Mouse (Mus musculus): ENCODE measurements around the gene Nfatc3.

DNA sequence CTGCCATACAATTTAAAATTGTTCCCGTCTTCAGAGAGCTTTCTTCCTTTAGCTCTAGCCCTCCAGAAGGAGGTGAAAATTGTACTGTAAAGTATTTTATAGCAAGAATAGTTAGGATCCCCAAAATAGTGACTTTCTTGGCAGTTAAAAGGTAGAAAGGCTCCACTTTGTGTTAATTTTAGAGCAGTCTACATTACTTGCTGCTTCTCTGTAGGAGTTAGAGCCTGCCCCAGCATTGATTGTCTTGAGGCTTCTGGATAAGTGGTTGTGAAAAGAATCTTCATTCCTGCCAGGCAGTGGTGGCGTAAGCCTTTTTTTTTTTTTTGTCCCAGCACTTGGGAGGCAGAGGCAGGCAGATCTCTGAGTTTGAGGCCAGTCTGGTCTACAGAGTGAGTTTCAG lies 8.1 kb downstream of the Nfatc3 start:
- TF ChIP-seq CTCF (IDR thresholded peaks at IDR 0.05; ENCODE audit: control insufficient read depth, insufficient read depth, insufficient read length) (no peak), MAX (IDR thresholded peaks at IDR 0.05) (no peak), USF1 (IDR thresholded peaks at IDR 0.05; ENCODE audit: low read depth) (no peak), FOSL1 (IDR thresholded peaks at IDR 0.05; ENCODE audit: insufficient read depth, low read length, poor library complexity, severe bottlenecking) (no peak)

All from C2C12 (cell line).